Mouse (Mus musculus) left cerebral cortex, postnatal 25 days (tissue): Measurements from ENCODE around the gene Gm37240. TPM values are rescaled to one million over a fixed set of nuclear protein-coding genes. Genes with fewer than 3 reads are reported as not detected.
"Not testable (repeated sequence)": the region's sequence is repeated elsewhere in the genome, so short reads cannot be mapped to it uniquely, and the experiment has no call there.

ENCODE experiments used
- DNase-seq, 2 experiments: peaks; one replicate each; pipeline ENCODE4 v3.0.0; 2022; ENCODE audit warnings: low spot score in 2 of 2, mixed read lengths in 1 of 2
- intact Hi-C: fragments of 180-260 bp; cut with DNase I; formaldehyde crosslinking; loops from one replicate; pipeline ENCODE4 v1.15.1; 2025
- total RNA-seq, 2 experiments: library from RNA; stranded (reverse); gene quantifications; 2 replicates each; pipeline ENCODE4 v1.2.3; 2021

The Gm37240 gene
- total RNA-seq, 2 experiments from 2014 or later, result 0.69 to 2.2 TPM

GRCm38 (mm10) chr3:85607753-85608152, 279.6 kb downstream of the Gm37240 start:
- intact Hi-C loops, result no loop called here
- DNase-seq, result peak in 1 of 2 experiments; percentile 55

- DNase-seq, result no peak
- intact Hi-C loops, result no loop called here
These were observed 280.4 kb downstream of the Gm37240 start for GRCm38 (mm10) chr3:85606912-85607311.

GRCm38 (mm10) chr3:85603811-85604210, 283.5 kb downstream of the Gm37240 start:
- no peak for DNase-seq
- intact Hi-C loops, result no loop called here

- intact Hi-C loops, result no loop called here
These were observed 285.4 kb downstream of the Gm37240 start for GRCm38 (mm10) chr3:85601841-85602305.

GRCm38 (mm10) chr3:85599526-85599925, 287.8 kb downstream of the Gm37240 start:
- intact Hi-C loops, result no loop called here
- no peak for DNase-seq

More at GRCm38 (mm10) chr3:85601841-85602305, 285.4 kb downstream of the Gm37240 start:
- DNase-seq, result no peak

- intact Hi-C loops, result loop anchor here (5.0 kb wide), 1 partner anchor 68 kb away; no protein-coding TSS in a partner anchor
- no peak for DNase-seq
These were observed 292.9 kb downstream of the Gm37240 start for GRCm38 (mm10) chr3:85594452-85594851.

- DNase-seq, result no peak
- intact Hi-C loops, result loop anchor here (5.0 kb wide), 1 partner anchor 70 kb away; no protein-coding TSS in a partner anchor
These were observed 294.6 kb downstream of the Gm37240 start for GRCm38 (mm10) chr3:85592640-85593252.

- intact Hi-C loops, result loop anchor here (5.0 kb wide), 1 partner anchor 70 kb away; no protein-coding TSS in a partner anchor
- peak in 1 of 2 experiments; percentile 44 for DNase-seq
These were observed 295.3 kb downstream of the Gm37240 start for GRCm38 (mm10) chr3:85592067-85592466.

- intact Hi-C loops, result loop anchor here (5.0 kb wide), 1 partner anchor 72 kb away; no protein-coding TSS in a partner anchor
- DNase-seq, result peak in 1 of 2 experiments; percentile 64
These were observed 297.1 kb downstream of the Gm37240 start for GRCm38 (mm10) chr3:85590090-85590754.

- intact Hi-C loops, result no loop called here
- no peak for DNase-seq
These were observed 298.6 kb downstream of the Gm37240 start for GRCm38 (mm10) chr3:85588701-85589100.

GRCm38 (mm10) chr3:85584966-85585365, 302.4 kb downstream of the Gm37240 start:
- DNase-seq, result no peak
- intact Hi-C loops, result no loop called here

GRCm38 (mm10) chr3:85583194-85583593, 304.1 kb downstream of the Gm37240 start:
- DNase-seq, result peak in 1 of 2 experiments; percentile 49

GRCm38 (mm10) chr3:85582726-85583125, 304.6 kb downstream of the Gm37240 start:
- no peak for DNase-seq
- intact Hi-C loops, result no loop called here

More at GRCm38 (mm10) chr3:85583194-85583593, 304.1 kb downstream of the Gm37240 start:
- intact Hi-C loops, result no loop called here

GRCm38 (mm10) chr3:85573864-85574830, 313.2 kb downstream of the Gm37240 start, which contains the start of gene Gatb:
Gene Gatb, plus strand, starts transcription at chr3:85574119.
- intact Hi-C loops, result loop anchor here (5.0 kb wide), 9 partner anchors 88 to 652 kb away; partner anchors contain the start of gene Rps3a1

GRCm38 (mm10) chr3:85573216-85573863, 314.0 kb downstream of the Gm37240 start:
- intact Hi-C loops, result loop anchor here (5.0 kb wide), 9 partner anchors 89 to 651 kb away; partner anchors contain the start of gene Rps3a1
- no peak for DNase-seq

More at GRCm38 (mm10) chr3:85573864-85574830, 313.2 kb downstream of the Gm37240 start, which contains the start of gene Gatb:
- peak; percentile 99 for DNase-seq

- intact Hi-C loops, result loop anchor here (5.0 kb wide), 9 partner anchors 90 to 650 kb away; partner anchors contain the start of gene Rps3a1
- DNase-seq, result not testable (repeated sequence)
These were observed 314.8 kb downstream of the Gm37240 start for GRCm38 (mm10) chr3:85572502-85572901.

GRCm38 (mm10) chr3:85571276-85571675, 316.0 kb downstream of the Gm37240 start:
- peak; percentile 80 to 94 for DNase-seq
- intact Hi-C loops, result loop anchor here (2.0 to 5.0 kb wide), 11 partner anchors 50 to 649 kb away; partner anchors contain the start of gene Rps3a1

- intact Hi-C loops, result loop anchor here (2.0 to 5.0 kb wide), 2 partner anchors 34 to 172 kb away; no protein-coding TSS in a partner anchor
- DNase-seq, result no peak
These were observed 322.7 kb downstream of the Gm37240 start for GRCm38 (mm10) chr3:85564603-85565002.
